Mouse (Mus musculus) G1E (cell line): ENCODE data around the gene Snapc4.
A peak's percentile ranks its signal among the peaks of the same experiment; 100 is the strongest.

Experiments
- CTCF ChIP-seq: IDR thresholded peaks from 2 replicates; pipeline ENCODE4 v1.5.1; 2012; ENCODE audit warnings: low read depth, low read length, inconsistent platforms, mixed read lengths
- GATA1 ChIP-seq: IDR thresholded peaks from 2 replicates; pipeline ENCODE4 v1.6.1; 2012; ENCODE audit warnings: borderline replicate concordance, low read length, inconsistent platforms, mixed read lengths
- GATA2 ChIP-seq: IDR thresholded peaks from 2 replicates; pipeline ENCODE4 v1.6.1; 2012; ENCODE audit warnings: low read depth, low read length, inconsistent platforms, borderline replicate concordance
- POLR2AphosphoS5 ChIP-seq: IDR thresholded peaks from 2 replicates; pipeline ENCODE4 v1.6.1; 2012; ENCODE audit warnings: low read depth, low read length, inconsistent platforms; ENCODE audit not compliant: insufficient replicate concordance
- TAL1 ChIP-seq: conservative IDR thresholded peaks from 2 replicates; pipeline ENCODE4 v1.6.1; 2012; ENCODE audit warnings: low read depth, low read length, inconsistent platforms, mixed read lengths

DNA sequence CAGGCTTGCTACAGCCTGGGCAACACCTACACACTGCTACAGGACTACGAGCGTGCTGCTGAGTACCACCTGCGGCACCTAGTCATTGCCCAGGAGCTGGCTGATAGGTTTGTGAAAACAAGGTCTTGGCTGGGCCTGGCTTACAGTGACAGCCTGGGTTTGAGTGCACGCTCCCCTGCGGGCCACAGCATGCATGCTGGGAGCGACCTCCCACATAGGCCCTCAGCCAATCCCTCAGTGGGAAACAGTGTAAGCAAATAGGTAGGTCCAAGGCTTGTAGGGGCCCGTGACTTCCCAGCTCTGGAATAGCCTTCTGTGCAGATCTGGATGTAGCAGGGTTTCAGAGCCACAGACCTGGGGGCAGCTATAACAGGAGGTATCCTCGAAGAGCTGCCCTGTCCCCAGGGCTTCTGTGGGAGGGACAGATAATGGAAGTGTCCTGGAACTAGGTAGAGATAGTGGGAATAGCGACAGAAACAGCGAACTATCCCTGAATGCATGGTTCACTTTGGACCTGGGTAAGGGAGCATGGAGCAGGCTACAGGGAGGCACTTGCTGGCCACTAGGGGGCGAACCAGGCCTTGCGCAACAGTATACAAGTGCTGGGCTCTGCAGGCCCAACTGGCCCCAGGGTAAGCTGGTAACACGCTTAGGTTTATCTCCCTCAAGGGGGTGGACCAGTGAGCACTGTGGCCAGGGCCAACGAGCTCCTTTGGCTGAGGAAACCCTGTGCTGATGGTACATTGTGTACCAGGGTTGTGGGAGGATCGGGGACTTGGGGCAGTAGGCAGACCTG is 54.9 kb downstream of the Snapc4 start:
- TF ChIP-seq CTCF (peak; percentile 91), GATA2 (no peak), GATA1 (no peak), POLR2AphosphoS5 (no peak), TAL1 (no peak)
